Mouse (Mus musculus): ENCODE measurements at regions not wholly inside any gene's neighbourhood (a gene's known extent, or its start where the extent isn't known, plus 50 kb on each side); places are given as distances from the start of the nearest gene placed in this dataset.

DNA sequence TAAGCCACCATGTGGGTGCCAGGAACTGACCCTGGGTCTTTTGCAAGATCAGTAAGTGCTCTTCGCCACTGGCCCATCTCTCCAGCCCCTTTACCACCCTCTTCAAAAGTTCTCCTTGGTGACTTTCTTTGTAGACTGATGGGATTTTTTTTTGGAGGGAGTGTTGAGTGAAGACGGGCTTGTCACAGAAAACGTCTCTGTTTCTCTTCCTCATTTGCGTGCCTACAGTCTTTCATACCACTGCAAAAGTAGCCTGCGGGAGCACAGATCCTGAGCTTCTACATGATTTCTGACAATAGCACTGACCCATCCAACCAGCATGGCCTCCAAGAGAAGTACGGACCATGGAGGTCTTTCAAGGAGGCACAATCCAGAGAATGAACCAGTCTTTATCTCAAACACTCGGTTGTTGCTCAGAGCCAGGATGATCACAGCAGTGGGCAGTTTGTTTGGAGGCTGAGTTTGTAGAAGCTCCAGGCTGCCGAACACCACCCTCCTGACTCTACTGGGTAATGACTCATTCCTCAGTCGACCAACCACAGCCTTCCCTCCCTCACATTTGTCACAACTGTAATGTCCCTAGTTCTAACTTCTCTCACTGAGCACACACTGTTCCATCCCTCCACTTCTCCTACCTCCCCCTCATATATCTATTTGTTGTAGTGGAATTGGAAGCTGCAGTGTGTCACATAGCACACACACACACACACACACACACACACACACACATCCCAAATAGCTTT, 237.0 kb downstream of the Dact1 start:
- no peak for ATAC-seq (replicated peaks; ENCODE audit: insufficient number of reproducible peaks, low FRiP score, low TSS enrichment, poor library complexity, severe bottlenecking)

DNA sequence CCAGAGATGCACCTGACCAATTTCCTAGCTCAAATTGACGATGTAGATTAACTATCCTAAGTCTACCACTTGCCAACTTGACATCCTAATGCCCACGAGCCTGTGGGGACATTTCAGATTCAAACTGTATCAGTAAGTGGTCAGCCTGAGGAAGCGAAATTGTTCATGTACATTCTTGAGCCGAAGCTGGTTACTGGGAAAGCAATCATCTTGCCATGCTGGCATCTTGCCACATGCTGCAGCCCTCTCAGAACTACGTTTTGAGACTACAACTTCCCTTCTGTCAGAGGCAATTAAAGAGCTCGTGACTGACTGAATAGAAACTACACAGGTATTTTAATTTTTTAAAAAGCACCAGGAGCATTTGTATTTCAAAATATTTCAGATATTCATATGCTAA, 239.7 kb downstream of the Dact1 start:
- ATAC-seq (replicated peaks; ENCODE audit: insufficient number of reproducible peaks, low FRiP score, low TSS enrichment, poor library complexity, severe bottlenecking), result no peak

- no peak for ATAC-seq (replicated peaks; ENCODE audit: insufficient number of reproducible peaks, low FRiP score, low TSS enrichment, poor library complexity, severe bottlenecking)
These were observed 244.5 kb downstream of the Dact1 start for GRCm38 (mm10) chr12:71554212-71554611.

DNA sequence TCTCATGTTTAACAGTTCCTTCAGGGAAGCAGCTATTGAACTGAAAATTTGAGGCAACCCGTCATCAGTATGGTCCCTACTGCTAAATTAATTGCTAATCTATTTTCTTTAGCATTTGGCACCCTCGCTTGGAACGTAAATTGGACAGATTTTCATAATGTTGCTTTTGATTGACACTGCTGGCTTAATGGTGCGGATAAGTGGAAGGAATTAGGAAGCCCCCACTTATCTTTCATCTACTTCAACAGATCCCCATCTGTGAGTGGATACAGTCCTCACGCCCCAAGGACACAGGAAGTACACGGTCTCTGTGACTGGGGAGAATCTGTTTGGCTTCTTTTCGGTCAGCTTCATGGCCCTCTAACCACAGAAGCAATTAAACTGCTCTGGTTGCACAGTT, 251.6 kb downstream of the Dact1 start:
- no peak for ATAC-seq (replicated peaks; ENCODE audit: insufficient number of reproducible peaks, low FRiP score, low TSS enrichment, poor library complexity, severe bottlenecking)

DNA sequence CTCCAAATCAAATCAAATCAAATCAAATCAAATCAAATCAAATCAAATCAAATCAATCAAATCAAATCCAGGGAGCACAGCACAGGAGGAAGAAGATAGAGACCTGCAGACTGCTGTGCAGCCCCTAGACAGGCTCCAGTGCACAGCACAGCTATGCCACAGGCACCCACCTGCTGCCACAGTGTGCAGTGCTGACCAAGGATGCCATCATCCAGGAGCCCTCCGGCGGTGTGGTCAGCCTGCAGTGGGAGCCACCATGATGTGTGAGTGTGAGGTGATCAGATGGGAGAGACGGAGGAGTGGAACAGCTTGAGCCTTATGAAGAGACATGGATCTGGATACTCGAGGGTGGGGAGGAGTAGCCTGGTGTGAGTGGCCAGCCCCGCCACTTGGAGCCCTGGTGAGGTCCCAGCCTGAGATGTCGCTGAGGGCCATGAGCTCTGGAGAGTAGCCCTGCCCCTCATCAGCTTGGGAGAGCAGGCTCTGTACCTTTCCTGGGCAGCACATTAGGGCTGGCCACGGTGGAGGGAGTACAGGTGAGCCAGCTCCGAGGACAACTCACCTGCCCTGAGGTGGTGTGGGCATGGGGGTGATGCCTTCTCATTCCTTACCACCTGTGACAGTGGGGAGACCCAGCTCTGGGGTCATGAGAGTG, 252.4 kb downstream of the Dact1 start:
- ATAC-seq (replicated peaks; ENCODE audit: insufficient number of reproducible peaks, low FRiP score, low TSS enrichment, poor library complexity, severe bottlenecking), result no peak

- no peak for ATAC-seq (replicated peaks; ENCODE audit: insufficient number of reproducible peaks, low FRiP score, low TSS enrichment, poor library complexity, severe bottlenecking)
These were observed 253.5 kb downstream of the Dact1 start for GRCm38 (mm10) chr12:71563219-71563618.

DNA sequence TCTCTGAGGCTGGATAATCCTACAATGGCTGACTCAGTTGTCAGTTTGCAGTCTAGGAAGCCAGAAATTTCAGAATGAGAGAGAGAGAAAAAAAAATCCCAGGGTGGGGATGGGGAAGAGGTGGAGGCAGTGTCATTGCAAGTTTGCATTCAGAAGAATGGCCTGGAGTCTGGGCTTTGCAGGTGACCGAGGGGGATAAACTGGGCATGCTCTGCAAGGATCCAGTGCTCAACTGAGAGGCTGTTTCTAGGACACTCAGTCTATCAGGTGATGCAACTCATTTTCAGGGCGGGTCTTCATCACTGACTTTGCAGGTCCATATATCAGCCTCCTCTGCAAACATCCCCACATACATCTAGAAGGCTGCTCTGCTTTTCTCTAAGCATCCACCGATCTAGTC, 256.7 kb downstream of the Dact1 start:
- no peak for ATAC-seq (replicated peaks; ENCODE audit: insufficient number of reproducible peaks, low FRiP score, low TSS enrichment, poor library complexity, severe bottlenecking)

GRCm38 (mm10) chr12:71568251-71568650, 258.6 kb downstream of the Dact1 start:
- ATAC-seq (replicated peaks; ENCODE audit: insufficient number of reproducible peaks, low FRiP score, low TSS enrichment, poor library complexity, severe bottlenecking), result no peak

DNA sequence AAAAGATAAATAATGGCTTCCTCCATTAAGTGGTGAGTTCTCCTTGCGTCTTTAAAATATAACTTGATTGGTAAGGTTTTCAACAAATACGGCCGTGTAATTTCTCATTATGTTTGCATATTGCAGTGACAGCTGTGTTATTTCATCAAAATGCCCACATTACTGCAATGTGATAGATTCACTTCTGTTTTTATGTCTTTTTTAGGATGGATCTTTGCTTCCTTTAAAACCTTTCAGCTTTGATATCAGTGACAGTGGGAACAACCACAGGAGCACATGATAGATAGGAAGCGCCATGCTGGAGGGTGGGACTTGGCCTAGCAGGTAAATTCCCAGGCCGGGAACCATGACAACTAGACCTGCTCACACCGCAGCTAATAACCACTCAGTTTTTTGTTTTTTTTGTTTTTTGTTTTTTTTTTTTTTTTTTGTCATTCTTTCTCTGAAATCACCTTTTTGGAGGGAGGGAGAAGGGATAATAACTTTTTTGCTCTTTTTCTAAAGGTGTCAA, 259.3 kb downstream of the Dact1 start:
- no peak for ATAC-seq (replicated peaks; ENCODE audit: insufficient number of reproducible peaks, low FRiP score, low TSS enrichment, poor library complexity, severe bottlenecking)

DNA sequence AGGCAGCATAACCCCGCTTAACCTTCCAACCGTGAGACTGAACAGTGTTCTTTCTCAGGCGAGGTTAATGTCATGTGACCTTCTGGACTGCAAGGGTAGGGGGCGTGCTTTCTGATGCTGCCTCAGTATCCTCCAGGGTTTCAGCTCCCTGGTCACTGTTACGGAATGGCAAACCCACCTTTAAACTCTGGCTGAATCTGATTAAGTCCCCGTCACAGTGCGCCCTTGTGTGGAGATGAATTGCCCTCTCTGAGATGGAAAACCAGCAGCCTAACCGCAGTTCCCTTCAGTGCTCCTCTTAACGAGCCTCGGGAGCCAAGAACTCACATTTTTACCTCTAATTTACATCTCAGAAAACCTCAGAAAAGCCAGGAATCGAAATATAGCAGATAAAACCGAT, 260.0 kb downstream of the Dact1 start:
- no peak for ATAC-seq (replicated peaks; ENCODE audit: insufficient number of reproducible peaks, low FRiP score, low TSS enrichment, poor library complexity, severe bottlenecking)

DNA sequence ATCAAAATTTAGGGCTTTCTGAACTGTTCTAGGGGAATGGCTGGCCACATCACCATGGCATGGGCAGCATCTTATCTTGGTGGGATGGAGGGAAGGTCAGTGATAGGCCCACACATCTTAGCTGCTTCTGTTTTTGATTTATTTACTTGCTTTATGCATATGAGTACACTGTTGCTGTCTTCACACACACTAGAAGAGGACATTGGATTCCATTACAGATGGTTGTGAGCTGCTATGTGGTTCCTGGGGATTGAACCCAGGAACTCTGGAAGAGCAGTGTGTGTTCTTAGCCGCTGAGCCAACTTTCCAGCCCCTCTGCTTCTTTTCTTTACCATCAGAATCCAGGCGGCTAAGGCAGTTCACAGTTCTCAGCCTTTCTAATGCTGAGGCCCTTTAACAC, 260.4 kb downstream of the Dact1 start:
- no peak for ATAC-seq (replicated peaks; ENCODE audit: insufficient number of reproducible peaks, low FRiP score, low TSS enrichment, poor library complexity, severe bottlenecking)

DNA sequence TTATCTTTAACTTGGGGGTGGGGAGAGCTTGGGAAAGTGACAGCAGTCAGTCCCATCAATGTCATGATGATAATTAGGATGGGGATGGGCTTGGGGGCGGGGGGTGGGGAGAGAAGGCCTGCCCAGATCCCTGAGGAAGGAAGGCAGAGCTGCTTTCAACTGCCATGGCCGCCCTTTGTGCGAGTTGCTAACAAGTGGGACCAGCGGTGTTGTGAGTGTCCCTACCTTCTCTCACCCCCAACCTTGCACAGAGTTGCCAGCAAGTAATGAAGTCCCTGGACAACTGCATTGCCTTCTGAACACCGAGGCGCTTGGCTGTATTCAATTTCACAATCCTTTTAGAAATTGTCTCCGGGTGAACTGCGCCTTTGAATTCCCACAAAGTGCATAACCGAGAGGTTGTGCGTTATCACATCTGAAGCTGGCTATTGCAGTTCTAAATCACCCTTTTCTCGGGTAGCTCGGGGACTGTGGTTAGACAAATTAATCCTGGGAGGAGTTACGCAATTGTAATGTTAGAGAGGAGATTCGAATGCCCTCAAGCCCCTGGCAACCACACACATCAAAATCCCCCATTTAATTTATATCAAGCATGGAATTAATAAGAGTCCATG, 257.9 kb upstream of the Daam1 start:
- ATAC-seq (replicated peaks; ENCODE audit: insufficient number of reproducible peaks, low FRiP score, low TSS enrichment, poor library complexity, severe bottlenecking), result no peak

DNA sequence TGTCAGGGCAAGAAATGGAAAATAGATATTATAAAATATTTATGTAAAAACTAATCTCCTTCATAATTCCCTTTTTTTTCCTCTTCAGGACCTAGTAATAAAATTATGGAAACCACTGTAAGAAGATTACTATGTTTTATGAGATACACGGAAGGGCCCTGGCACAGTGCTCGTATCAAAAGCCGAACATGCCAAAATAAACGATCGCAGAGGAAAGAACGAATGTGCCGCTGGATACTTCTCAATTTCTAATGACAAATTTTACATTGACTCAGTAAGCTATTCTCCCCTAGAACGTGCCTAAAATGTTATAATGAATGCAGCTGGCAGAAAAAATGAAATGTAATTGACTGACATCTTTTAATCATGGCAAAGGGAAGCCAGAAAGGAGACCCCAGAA, 257.4 kb upstream of the Daam1 start:
- ATAC-seq (replicated peaks; ENCODE audit: insufficient number of reproducible peaks, low FRiP score, low TSS enrichment, poor library complexity, severe bottlenecking), result no peak

DNA sequence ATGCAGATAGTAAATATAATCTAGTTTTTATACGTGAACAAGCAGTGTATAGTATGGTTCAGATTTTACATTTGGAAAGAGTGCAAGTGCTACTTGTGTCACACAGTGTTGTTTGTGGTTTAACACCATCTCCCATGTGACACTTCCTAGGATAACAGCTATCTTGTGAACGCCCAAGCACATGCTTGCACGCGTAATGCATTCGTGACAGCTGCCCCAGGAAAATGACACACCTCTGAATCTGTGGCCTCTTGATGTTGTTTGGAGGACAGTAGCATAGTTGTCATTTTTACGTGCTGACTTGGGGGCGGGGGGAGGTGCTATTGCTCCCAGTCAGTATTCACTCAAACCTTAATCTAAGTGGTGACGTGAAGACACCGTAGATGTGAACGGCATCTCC, 256.2 kb upstream of the Daam1 start:
- no peak for ATAC-seq (replicated peaks; ENCODE audit: insufficient number of reproducible peaks, low FRiP score, low TSS enrichment, poor library complexity, severe bottlenecking)

DNA sequence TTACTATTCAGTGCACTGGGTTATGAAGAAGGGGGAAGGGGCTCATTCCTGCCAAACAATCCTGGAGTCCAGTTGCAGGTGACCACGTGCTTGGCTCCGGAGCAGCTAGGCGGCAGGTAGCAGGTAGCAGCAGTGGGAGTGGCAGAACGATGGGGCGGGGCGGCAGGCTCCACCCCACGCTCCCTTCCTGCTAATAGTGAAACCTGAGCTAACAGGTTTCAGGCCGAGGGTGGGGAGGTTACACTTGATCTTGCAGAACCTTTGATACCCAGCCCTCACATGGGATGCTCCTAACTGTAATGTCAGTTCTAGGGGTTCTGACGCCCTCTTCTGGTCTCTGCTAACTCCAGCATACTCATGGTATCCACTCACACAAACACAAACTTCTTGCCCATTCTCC, 253.5 kb upstream of the Daam1 start:
- no peak for ATAC-seq (replicated peaks; ENCODE audit: insufficient number of reproducible peaks, low FRiP score, low TSS enrichment, poor library complexity, severe bottlenecking)

- ATAC-seq (replicated peaks; ENCODE audit: insufficient number of reproducible peaks, low FRiP score, low TSS enrichment, poor library complexity, severe bottlenecking), result no peak
These were observed 252.9 kb upstream of the Daam1 start for GRCm38 (mm10) chr12:71578006-71578405.

- ATAC-seq (replicated peaks; ENCODE audit: insufficient number of reproducible peaks, low FRiP score, low TSS enrichment, poor library complexity, severe bottlenecking), result no peak
These were observed 252.0 kb upstream of the Daam1 start for GRCm38 (mm10) chr12:71578912-71579311.

DNA sequence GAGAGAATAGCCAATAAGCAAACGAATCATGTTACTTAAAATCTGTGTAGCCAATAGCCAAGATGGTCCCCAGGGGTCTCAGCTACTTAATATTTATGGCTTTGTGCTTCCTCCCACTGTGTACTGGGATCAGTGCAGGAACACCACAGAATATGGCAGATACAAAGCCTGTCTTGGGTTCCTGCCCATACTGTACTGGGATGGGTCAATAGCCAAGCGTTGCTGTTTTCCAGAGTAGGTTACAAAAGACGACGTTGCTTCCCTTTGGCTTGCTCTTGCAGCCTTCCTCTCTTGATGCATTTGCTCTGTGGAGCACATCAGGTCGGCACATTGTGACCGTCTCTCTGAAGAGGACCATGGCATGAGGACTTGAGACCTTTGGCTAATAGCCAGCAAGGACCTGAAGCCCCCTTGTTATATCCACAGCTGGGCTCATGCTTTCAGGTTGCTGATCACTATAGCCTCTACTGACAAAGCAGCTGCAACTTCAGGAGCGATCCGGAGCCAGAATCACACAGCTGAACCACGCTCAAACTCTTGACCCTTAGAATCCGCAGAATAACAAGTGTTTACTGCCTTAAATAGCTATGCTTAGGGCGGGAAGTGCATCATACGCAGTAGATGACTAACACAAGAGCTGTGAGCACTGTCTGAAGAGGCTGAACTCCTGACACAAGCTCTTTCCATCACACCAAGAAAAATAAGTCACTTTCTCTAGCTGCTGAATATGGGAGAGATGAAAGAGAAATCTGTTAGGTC, 250.2 kb upstream of the Daam1 start:
- no peak for ATAC-seq (replicated peaks; ENCODE audit: insufficient number of reproducible peaks, low FRiP score, low TSS enrichment, poor library complexity, severe bottlenecking)

- no peak for ATAC-seq (replicated peaks; ENCODE audit: insufficient number of reproducible peaks, low FRiP score, low TSS enrichment, poor library complexity, severe bottlenecking)
These were observed 246.3 kb upstream of the Daam1 start for GRCm38 (mm10) chr12:71584618-71585017.

Measured in monocyte, adult 5-6 weeks (primary cell).